Mouse (Mus musculus): ENCODE data around the gene Agtpbp1.

DNA sequence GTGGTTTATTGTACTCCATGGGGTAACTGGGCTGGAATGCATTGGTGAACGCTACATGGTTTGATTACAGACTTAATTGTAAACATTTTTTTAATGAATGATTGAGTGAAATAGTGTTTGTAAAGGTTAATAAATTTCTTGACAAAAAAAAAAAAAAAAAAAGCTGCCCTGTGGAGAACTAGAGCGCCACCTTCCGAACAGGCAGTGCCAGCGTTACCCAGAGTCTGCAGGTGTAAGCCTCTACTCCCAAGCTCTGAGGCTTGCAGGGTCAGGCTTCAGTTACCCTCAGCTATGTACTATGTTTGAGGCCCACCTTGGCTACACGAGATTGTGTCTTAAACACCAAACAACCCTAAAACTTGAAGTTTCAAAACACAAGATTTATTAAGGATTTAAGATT, 49.6 kb upstream of the Agtpbp1 start:
- TF ChIP-seq CTCF (IDR thresholded peaks at IDR 0.05; ENCODE audit: borderline replicate concordance, control insufficient read depth, extremely low read depth, insufficient read depth, low read length, poor library complexity) (no peak), POLR2A (IDR thresholded peaks at IDR 0.05; ENCODE audit: control insufficient read depth, extremely low read depth, insufficient read depth, low read length, poor library complexity) (no peak)
